Mouse (Mus musculus): ENCODE data around the gene Zfp428. TPM values are rescaled to one million over a fixed set of nuclear protein-coding genes. Genes with fewer than 3 reads are reported as not detected.

Zfp428 gene
- total and polyA plus RNA-seq, 2 experiments from 2014 or later, result 24.8 to 39.3 TPM

GRCm38 (mm10) chr7:24462388-24463319, 44.2 kb upstream of the Zfp428 start, which contains the start of gene Plaur:
Gene Plaur, plus strand, starts transcription at chr7:24462484.
- ATAC-seq (ENCODE audit: insufficient read depth, low read depth), result peak; percentile 62
- H3K9me3 ChIP-seq (replicated peaks; ENCODE audit: control insufficient read depth, low read length), result no peaks in the 10 kb centered on the region
- no peaks in the 10 kb centered on the region; the same call in 1 of the 2 replicates for H3K27me3 ChIP-seq (ENCODE audit: control insufficient read depth, insufficient read depth, low read length)
- H3K4me1 ChIP-seq (ENCODE audit: control insufficient read depth, insufficient read depth), result peaks cover 4% of the 10 kb centered on the region; the same call in 1 of the 2 replicates
- DNase-seq (ENCODE audit: low spot score), result peak; percentile 56
- H3K9ac ChIP-seq (replicated peaks; ENCODE audit: low read depth, low read length), result no peak within 1 kb of the TSS; the same call in 1 of the 2 replicates
- 3% methylated on average over 27 of the region's 27 CpGs for WGBS
- TF ChIP-seq CTCF (IDR thresholded peaks at IDR 0.05; ENCODE audit: low read depth) (no peak), EP300 (IDR thresholded peaks at IDR 0.05; ENCODE audit: low read depth) (no peak)
- peak within 1 kb of the TSS; percentile 76 for H3K27ac ChIP-seq (ENCODE audit: low read depth)
- H3K36me3 ChIP-seq (replicated peaks; ENCODE audit: control insufficient read depth, insufficient read depth, low read length), result peaks cover 8% of the 10 kb centered on the region; the same call in 1 of the 2 replicates
- H3K4me2 ChIP-seq (ENCODE audit: low read depth, low read length), result peak within 1 kb of the TSS; percentile 55
- H3K4me3 ChIP-seq (ENCODE audit: low read depth, low read length), result peak within 1 kb of the TSS; percentile 40

- TF ChIP-seq EP300 (IDR thresholded peaks at IDR 0.05; ENCODE audit: low read depth) (no peak), CTCF (IDR thresholded peaks at IDR 0.05; ENCODE audit: low read depth) (no peak)
- H3K36me3 ChIP-seq (replicated peaks; ENCODE audit: control insufficient read depth, insufficient read depth, low read length), result peaks cover 8% of the 10 kb centered on the region; the same call in 1 of the 2 replicates
- 91% methylated on average over 6 of the region's 6 CpGs for WGBS
- no peak overlapping the region for H3K4me3 ChIP-seq (ENCODE audit: low read depth, low read length)
- no peak for ATAC-seq (ENCODE audit: insufficient read depth, low read depth)
- H3K27me3 ChIP-seq (ENCODE audit: control insufficient read depth, insufficient read depth, low read length), result no peaks in the 10 kb centered on the region; the same call in 1 of the 2 replicates
- H3K4me2 ChIP-seq (ENCODE audit: low read depth, low read length), result no peak overlapping the region
- DNase-seq (ENCODE audit: low spot score), result no peak
- H3K9me3 ChIP-seq (replicated peaks; ENCODE audit: control insufficient read depth, low read length), result no peaks in the 10 kb centered on the region
- H3K4me1 ChIP-seq (ENCODE audit: control insufficient read depth, insufficient read depth), result no peaks in the 10 kb centered on the region
- no peak overlapping the region for H3K9ac ChIP-seq (replicated peaks; ENCODE audit: low read depth, low read length)
- no peak overlapping the region for H3K27ac ChIP-seq (ENCODE audit: low read depth)
Observed at GRCm38 (mm10) chr7:24466835-24467234, 40.0 kb upstream of the Zfp428 start.

- H3K4me3 ChIP-seq (ENCODE audit: low read depth, low read length), result no peak overlapping the region
- DNase-seq (ENCODE audit: low spot score) (no peak), ATAC-seq (ENCODE audit: insufficient read depth, low read depth) (no peak)
- H3K4me2 ChIP-seq (ENCODE audit: low read depth, low read length), result no peak overlapping the region
- H3K27me3 ChIP-seq (ENCODE audit: control insufficient read depth, insufficient read depth, low read length), result no peaks in the 10 kb centered on the region; the same call in 1 of the 2 replicates
- no peaks in the 10 kb centered on the region for H3K9me3 ChIP-seq (replicated peaks; ENCODE audit: control insufficient read depth, low read length)
- no peak overlapping the region for H3K9ac ChIP-seq (replicated peaks; ENCODE audit: low read depth, low read length)
- 69% methylated on average over 5 of the region's 5 CpGs for WGBS
- TF ChIP-seq CTCF (IDR thresholded peaks at IDR 0.05; ENCODE audit: low read depth) (no peak), EP300 (IDR thresholded peaks at IDR 0.05; ENCODE audit: low read depth) (no peak)
- H3K4me1 ChIP-seq (ENCODE audit: control insufficient read depth, insufficient read depth), result no peaks in the 10 kb centered on the region
- peaks cover 8% of the 10 kb centered on the region; the same call in 1 of the 2 replicates for H3K36me3 ChIP-seq (replicated peaks; ENCODE audit: control insufficient read depth, insufficient read depth, low read length)
- no peak overlapping the region for H3K27ac ChIP-seq (ENCODE audit: low read depth)
Observed at GRCm38 (mm10) chr7:24467886-24468285, 38.9 kb upstream of the Zfp428 start.

GRCm38 (mm10) chr7:24469126-24469525, 37.7 kb upstream of the Zfp428 start:
- H3K4me3 ChIP-seq (ENCODE audit: low read depth, low read length), result no peak overlapping the region
- no peaks in the 10 kb centered on the region for H3K27me3 ChIP-seq (ENCODE audit: control insufficient read depth, insufficient read depth, low read length)
- no peaks in the 10 kb centered on the region for H3K9me3 ChIP-seq (replicated peaks; ENCODE audit: control insufficient read depth, low read length)
- no peak for TF ChIP-seq EP300 (IDR thresholded peaks at IDR 0.05; ENCODE audit: low read depth)
- peak; percentile 31 for TF ChIP-seq CTCF (IDR thresholded peaks at IDR 0.05; ENCODE audit: low read depth)
- no peak overlapping the region for H3K4me2 ChIP-seq (ENCODE audit: low read depth, low read length)
- no peak overlapping the region for H3K9ac ChIP-seq (replicated peaks; ENCODE audit: low read depth, low read length)
- H3K36me3 ChIP-seq (replicated peaks; ENCODE audit: control insufficient read depth, insufficient read depth, low read length), result peaks cover 8% of the 10 kb centered on the region; the same call in 1 of the 2 replicates
- WGBS, result 87% methylated on average over 3 of the region's 3 CpGs
- ATAC-seq (ENCODE audit: insufficient read depth, low read depth) (no peak), DNase-seq (ENCODE audit: low spot score) (no peak)
- H3K4me1 ChIP-seq (ENCODE audit: control insufficient read depth, insufficient read depth), result no peaks in the 10 kb centered on the region
- no peak overlapping the region for H3K27ac ChIP-seq (ENCODE audit: low read depth)

- H3K4me2 ChIP-seq (ENCODE audit: low read depth, low read length), result no peak overlapping the region
- H3K9me3 ChIP-seq (replicated peaks; ENCODE audit: control insufficient read depth, low read length), result no peaks in the 10 kb centered on the region
- DNase-seq (ENCODE audit: low spot score) (no peak), ATAC-seq (ENCODE audit: insufficient read depth, low read depth) (no peak)
- no peak overlapping the region for H3K9ac ChIP-seq (replicated peaks; ENCODE audit: low read depth, low read length)
- H3K27me3 ChIP-seq (ENCODE audit: control insufficient read depth, insufficient read depth, low read length), result no peaks in the 10 kb centered on the region
- H3K27ac ChIP-seq (ENCODE audit: low read depth), result no peak overlapping the region
- TF ChIP-seq CTCF (IDR thresholded peaks at IDR 0.05; ENCODE audit: low read depth), result no peak
- no peak for TF ChIP-seq EP300 (IDR thresholded peaks at IDR 0.05; ENCODE audit: low read depth)
- no peak overlapping the region for H3K4me3 ChIP-seq (ENCODE audit: low read depth, low read length)
- peaks cover 11% of the 10 kb centered on the region; the same call in 1 of the 2 replicates for H3K36me3 ChIP-seq (replicated peaks; ENCODE audit: control insufficient read depth, insufficient read depth, low read length)
- WGBS, result 90% methylated on average over 7 of the region's 7 CpGs
- no peaks in the 10 kb centered on the region for H3K4me1 ChIP-seq (ENCODE audit: control insufficient read depth, insufficient read depth)
Observed at GRCm38 (mm10) chr7:24470356-24470755, 36.5 kb upstream of the Zfp428 start.

Data from heart, postnatal 0 days (tissue).